Mouse (Mus musculus) liver, embryonic 14.5 days (tissue): ENCODE data around the gene Kremen2. TPM values are rescaled to one million over a fixed set of nuclear protein-coding genes. Genes with fewer than 3 reads are reported as not detected.
A peak's percentile ranks its signal among the peaks of the same experiment; 100 is the strongest.

Experiments
- ATAC-seq: fragments of 200-750 bp; cut with Nextera tagmentation; 2 replicates; pipeline ENCODE4 v1.8.0; 2017; ENCODE audit warnings: moderate number of reproducible peaks, mild to moderate bottlenecking, moderate library complexity; ENCODE audit not compliant: insufficient read depth
- DNase-seq, 3 experiments: peaks; one replicate each; pipeline ENCODE4 v3.0.0-alpha.2; 2012 to 2013; ENCODE audit warnings: low read depth in 3 of 3, low spot score in 3 of 3
- H3K27ac ChIP-seq: fragments of 300-500 bp; sonication (generic); 2 replicates; pipeline ENCODE4 v1.5.1; 2014; ENCODE audit warnings: moderate library complexity, mild to moderate bottlenecking, control low read depth, inconsistent platforms
- H3K27me3 ChIP-seq: fragments of 300-500 bp; sonication (generic); 2 replicates; pipeline ENCODE4 v1.6.1; 2014; ENCODE audit warnings: mild to moderate bottlenecking, low read length, moderate library complexity; ENCODE audit not compliant: control insufficient read depth, insufficient read depth
- H3K36me3 ChIP-seq: fragments of 300-500 bp; sonication (generic); replicated peaks from 2 replicates; pipeline ENCODE4 v1.6.1; 2014; ENCODE audit warnings: low read depth; ENCODE audit not compliant: control insufficient read depth, insufficient read depth
- H3K4me1 ChIP-seq, 2 experiments: fragments of 200-500 bp in 1 of 2; fragments of 300-500 bp in 1 of 2; sonication (generic) in 1 of 2; replicated peaks; 2 replicates each; pipeline ENCODE4 v1.6.1; 2012 to 2014; ENCODE audit warnings: antibody characterized with exemption in 1 of 2, inconsistent platforms in 1 of 2, low read length in 1 of 2; ENCODE audit not compliant: control insufficient read depth in 2 of 2, insufficient read depth in 2 of 2
- H3K4me2 ChIP-seq: fragments of 300-500 bp; sonication (generic); 2 replicates; pipeline ENCODE4 v1.6.1; 2014; ENCODE audit warnings: low read depth, mild to moderate bottlenecking, control low read depth, moderate library complexity
- H3K4me3 ChIP-seq, 2 experiments: fragments of 200-500 bp in 1 of 2; fragments of 300-500 bp in 1 of 2; sonication (generic) in 1 of 2; 2 replicates each; pipeline ENCODE4 v1.5.1; 2012 to 2014; ENCODE audit warnings: low read depth in 2 of 2, low read length in 2 of 2, mild to moderate bottlenecking in 2 of 2, control low read depth in 1 of 2, inconsistent platforms in 1 of 2, moderate library complexity in 1 of 2; ENCODE audit not compliant: insufficient read depth in 1 of 2
- H3K9ac ChIP-seq: fragments of 300-500 bp; sonication (generic); replicated peaks from 2 replicates; pipeline ENCODE4 v1.6.1; 2014; ENCODE audit warnings: mild to moderate bottlenecking, control low read depth, moderate library complexity
- H3K9me3 ChIP-seq: fragments of 300-500 bp; sonication (generic); 2 replicates; pipeline ENCODE4 v1.6.1; 2016; ENCODE audit warnings: low read length, mixed read lengths; ENCODE audit not compliant: control insufficient read depth
- CTCF ChIP-seq: IDR thresholded peaks from 2 replicates; pipeline ENCODE4 v1.5.1; 2016; ENCODE audit warnings: antibody characterized with exemption, low read depth, control low read depth
- EP300 ChIP-seq: IDR thresholded peaks from 2 replicates; pipeline ENCODE4 v1.6.1; 2016; ENCODE audit warnings: antibody characterized with exemption, low read depth
- WGBS: fragments of 180-500 bp; shearing (Covaris S2); extraction: QIAGEN DNeasy Blood & Tissue Kit; methylation state at CpG from one replicate; pipeline ENCODE4 v1.1.7; 2014; ENCODE audit not compliant: insufficient replicate concordance; 5-methylcytosine and 5-hydroxymethylcytosine counted together
- polyA plus RNA-seq, 2 experiments: library from polyadenylated mRNA; depleted of rRNA in 1 of 2; stranded (reverse) in 1 of 2; unstranded in 1 of 2; fragments of >200 nt; fragmentation: Nextera tagmentation in 1 of 2; extraction: Ambion mirVana in 1 of 2; gene quantifications; 2 replicates each; pipeline versions ENCODE4 v1.2.1 to v1.2.3; 2012 to 2014

The Kremen2 gene
- polyA plus RNA-seq, 2 experiments, result 0.02 TPM; not detected in 1

DNA sequence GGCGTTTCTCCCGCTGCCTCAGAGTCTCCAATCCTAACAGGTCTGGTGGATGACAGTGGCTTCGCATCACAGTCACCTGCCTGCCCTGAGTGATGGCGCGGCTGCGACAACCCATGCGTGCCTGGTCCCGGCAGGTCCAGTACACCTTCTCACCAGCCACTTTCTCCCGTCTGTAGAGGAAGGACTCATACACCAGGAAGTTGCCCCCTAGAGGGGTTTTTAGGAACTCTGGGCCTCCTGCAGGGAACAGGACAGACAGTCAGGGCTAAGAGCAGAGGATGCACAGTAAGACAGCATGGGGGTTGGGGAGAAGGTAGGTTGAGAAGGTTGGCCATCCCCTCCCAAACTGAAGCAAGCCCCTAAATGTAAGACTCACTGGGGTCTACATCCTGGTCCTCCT, 14.6 kb upstream of the Kremen2 start:
- TF ChIP-seq CTCF (no peak), EP300 (no peak)
- H3K4me1 ChIP-seq, result peaks cover 0 to 3% of the 10 kb centered on the region in 2 experiments; a peak in 1 of 4 replicates
- DNase-seq (no peak), ATAC-seq (no peak)
- H3K9ac ChIP-seq, result no peak overlapping the region
- WGBS, result 83% methylated on average over 9 of the region's 9 CpGs
- no peak overlapping the region for H3K4me3 ChIP-seq
- no peaks in the 10 kb centered on the region for H3K27me3 ChIP-seq
- no peaks in the 10 kb centered on the region for H3K36me3 ChIP-seq
- H3K9me3 ChIP-seq, result no peaks in the 10 kb centered on the region
- no peak overlapping the region for H3K4me2 ChIP-seq
- no peak overlapping the region for H3K27ac ChIP-seq

DNA sequence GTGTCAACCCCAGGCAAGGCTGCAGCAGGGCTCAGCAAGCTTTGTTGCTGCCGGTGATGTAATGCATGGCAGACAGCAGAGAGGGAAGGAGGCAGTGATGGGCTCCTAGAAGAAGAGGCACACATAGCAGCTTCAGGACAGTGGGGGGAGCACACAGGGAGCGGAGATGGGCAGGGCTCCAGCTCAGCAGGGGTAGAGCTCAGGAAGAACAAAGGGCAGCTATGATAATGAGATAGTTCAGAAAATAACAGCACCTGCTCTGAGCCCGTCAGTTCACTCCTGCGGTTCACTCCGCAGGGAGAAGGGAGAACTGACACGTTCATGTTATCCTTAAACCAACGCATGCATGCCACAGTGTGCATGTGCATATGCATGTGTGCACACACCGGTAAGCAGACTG, 13.2 kb upstream of the Kremen2 start:
- 85% methylated on average over 8 of the region's 8 CpGs for WGBS
- DNase-seq, result no peak
- Histone ChIP-seq H3K27me3 (no peaks in the 10 kb centered on the region), H3K9me3 (no peaks in the 10 kb centered on the region), H3K9ac (no peak overlapping the region), H3K4me3 (no peak overlapping the region), H3K4me1 (peaks cover 0 to 3% of the 10 kb centered on the region in 2 experiments; a peak in 1 of 4 replicates), H3K36me3 (no peaks in the 10 kb centered on the region), H3K4me2 (no peak overlapping the region), H3K27ac (no peak overlapping the region)
- ATAC-seq, result no peak
- TF ChIP-seq CTCF, result no peak
- TF ChIP-seq EP300, result no peak

DNA sequence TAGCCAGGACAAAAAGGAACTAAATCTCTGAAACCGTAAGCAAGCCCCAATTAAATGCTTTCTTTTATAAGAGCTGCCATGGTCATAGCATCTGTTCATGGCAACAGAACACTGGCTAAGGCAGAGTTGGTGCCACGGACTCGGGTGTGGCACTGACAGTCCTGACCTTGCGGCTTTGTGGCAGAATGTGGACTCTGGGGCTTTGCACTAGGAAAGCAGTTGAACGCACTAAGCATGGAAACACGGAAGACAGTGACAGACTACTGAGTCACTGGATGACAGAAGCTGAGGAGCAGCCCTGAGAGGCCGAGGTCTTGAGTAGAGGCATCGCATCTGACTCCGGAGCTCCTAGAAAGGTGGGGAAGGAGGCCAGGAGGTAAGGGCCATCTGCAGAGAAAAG, 11.9 kb upstream of the Kremen2 start:
- DNase-seq (no peak), ATAC-seq (no peak)
- Histone ChIP-seq H3K9ac (no peak overlapping the region), H3K36me3 (no peaks in the 10 kb centered on the region), H3K4me1 (no peaks in the 10 kb centered on the region), H3K9me3 (no peaks in the 10 kb centered on the region), H3K27ac (no peak overlapping the region), H3K27me3 (no peaks in the 10 kb centered on the region), H3K4me2 (no peak overlapping the region), H3K4me3 (no peak overlapping the region)
- TF ChIP-seq CTCF (no peak), EP300 (no peak)
- WGBS, result 78% methylated on average over 9 of the region's 9 CpGs

DNA sequence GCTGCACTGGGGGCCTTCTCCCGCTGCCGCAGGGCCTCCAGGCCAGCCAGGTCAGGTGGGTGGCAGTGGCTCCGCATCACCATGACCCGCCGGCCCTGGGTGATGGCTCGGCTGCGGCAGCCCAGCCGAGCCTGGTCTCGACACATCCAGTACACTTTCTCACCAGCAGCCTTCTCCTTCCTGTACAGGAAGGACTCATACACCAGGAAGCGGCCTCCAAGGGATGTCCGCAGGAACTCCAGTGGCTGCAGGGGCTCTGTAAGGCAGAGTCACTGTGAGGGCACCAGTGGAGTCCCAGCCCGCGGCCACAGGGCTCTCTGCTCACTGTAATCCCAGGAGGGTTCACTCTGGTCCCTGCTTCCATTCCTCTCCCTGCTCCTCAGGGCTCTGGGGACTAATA, 10.1 kb upstream of the Kremen2 start:
- no peak overlapping the region for H3K27ac ChIP-seq
- H3K27me3 ChIP-seq, result no peaks in the 10 kb centered on the region
- no peaks in the 10 kb centered on the region for H3K9me3 ChIP-seq
- WGBS, result 67% methylated on average over 13 of the region's 13 CpGs
- TF ChIP-seq CTCF (no peak), EP300 (no peak)
- no peaks in the 10 kb centered on the region for H3K36me3 ChIP-seq
- no peak overlapping the region for H3K9ac ChIP-seq
- ATAC-seq (no peak), DNase-seq (no peak)
- no peak overlapping the region for H3K4me3 ChIP-seq
- H3K4me2 ChIP-seq, result no peak overlapping the region
- no peaks in the 10 kb centered on the region for H3K4me1 ChIP-seq

DNA sequence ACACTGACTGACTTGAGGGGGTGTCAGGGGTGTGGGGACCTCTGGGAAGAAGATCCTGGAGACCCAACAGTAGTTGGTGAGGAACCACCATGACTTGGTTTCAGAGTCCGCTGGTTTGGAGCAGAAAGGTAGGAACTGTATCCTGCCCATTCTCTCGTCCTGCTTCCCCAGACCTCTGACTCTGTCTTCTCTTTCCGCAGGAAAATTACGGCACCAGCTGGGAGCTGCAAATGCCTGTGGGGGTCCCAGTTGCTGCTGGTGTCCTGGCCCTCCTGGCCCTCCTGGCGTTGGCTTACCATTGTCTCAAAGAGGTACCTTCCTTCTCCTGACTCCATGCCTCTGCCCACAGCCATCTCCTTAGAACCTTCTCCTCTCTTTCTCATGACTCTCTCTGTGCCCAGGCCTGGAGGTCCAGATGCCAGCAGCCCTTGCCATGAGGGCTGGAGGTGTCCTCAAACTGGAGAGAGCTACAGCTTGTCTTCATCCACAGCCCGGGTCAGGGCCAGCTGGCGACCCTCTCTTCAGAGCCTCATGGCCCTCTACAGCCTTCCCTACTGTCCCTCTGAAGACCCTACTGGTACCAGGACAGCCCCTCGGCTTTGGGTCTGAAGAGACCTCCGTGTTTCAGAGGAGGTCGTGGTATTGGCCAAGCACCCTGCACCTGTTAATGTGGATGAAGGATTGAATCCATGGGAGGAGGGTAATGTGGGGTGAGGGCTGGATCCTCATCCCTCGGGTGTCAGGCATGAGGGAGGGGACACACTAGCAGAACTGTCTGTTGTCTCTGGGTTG, 4.0 kb upstream of the Kremen2 start:
- H3K9me3 ChIP-seq, result no peaks in the 10 kb centered on the region
- peaks cover 26% of the 10 kb centered on the region for H3K27me3 ChIP-seq
- WGBS, result 58% methylated on average over 11 of the region's 11 CpGs
- peak overlapping the region; percentile 26 to 34; a peak in 1 of 4 replicates for H3K4me3 ChIP-seq
- H3K9ac ChIP-seq, result no peak overlapping the region; the same call in 1 of the 2 replicates
- H3K27ac ChIP-seq, result no peak overlapping the region
- no peak for TF ChIP-seq EP300
- TF ChIP-seq CTCF, result no peak
- no peaks in the 10 kb centered on the region for H3K36me3 ChIP-seq
- ATAC-seq (no peak), DNase-seq (no peak)
- H3K4me1 ChIP-seq, result peaks cover 0 to 3% of the 10 kb centered on the region in 2 experiments; a peak in 1 of 4 replicates
- H3K4me2 ChIP-seq, result peak overlapping the region; percentile 49
